21 mouse cellular contexts compared by ENCODE assay signal in genomic region chr16:17945081-17945831, GRCm38 (mm10). TPM values are rescaled to one million over a fixed set of nuclear protein-coding genes. Genes with fewer than 3 reads are reported as not detected.
DNase-seq lines count a peak whose midpoint lies in the region; ATAC-seq and TF ChIP-seq lines count a peak whose summit lies in the region.
"Had no signal": no experiment of that assay in that cellular context is flagged by ENCODE, and none has a peak within 500 bp of the region (broad histone marks: within the 10 kb centered on the region; RNA-seq: fewer than 3 reads in every experiment).

No protein-coding gene starts in this region.

- no peaks in the 10 kb centered on the region for H3K4me1 ChIP-seq in stomach, embryonic 14.5 days (ENCODE audit: control insufficient read depth, insufficient read depth, low read length)
- H3K4me1 ChIP-seq in liver, embryonic 11.5 days (replicated peaks; ENCODE audit: control insufficient read depth, insufficient read depth, low read length), result no peaks in the 10 kb centered on the region
- H3K4me1 ChIP-seq: forebrain, embryonic 15.5 days; heart, embryonic 13.5 days had no signal

- peak; percentile 6 for DNase-seq in brain, embryonic 14.5 days (ENCODE audit: low read depth)
- DNase-seq in kidney, adult 18-20 months, result peak; percentile 46
- peak; percentile 31 to 60 for DNase-seq in kidney, postnatal 36 days
- DNase-seq in liver, embryonic 11.5 days (ENCODE audit: low spot score), result no peak
- no peak for DNase-seq in left cerebral cortex, adult 8-10 months (ENCODE audit: low spot score in 2 of 2)
- DNase-seq: adrenal gland, adult 2 months; right cerebral cortex, adult 18-20 months; thymus, postnatal 36 days had no signal

- H3K27me3 ChIP-seq in stomach, embryonic 14.5 days (ENCODE audit: control insufficient read depth, insufficient read depth, low read length), result no peaks in the 10 kb centered on the region
- H3K27me3 ChIP-seq in liver, embryonic 11.5 days (replicated peaks; ENCODE audit: control insufficient read depth, insufficient read depth, low read length), result no peaks in the 10 kb centered on the region
- H3K27me3 ChIP-seq: embryonic facial prominence, embryonic 15.5 days; forebrain, embryonic 15.5 days; limb, embryonic 12.5 days had no signal

- H3K36me3 ChIP-seq in stomach, embryonic 14.5 days (ENCODE audit: control insufficient read depth, insufficient read depth, low read length), result no peaks in the 10 kb centered on the region
- no peaks in the 10 kb centered on the region for H3K36me3 ChIP-seq in liver, embryonic 11.5 days (ENCODE audit: control insufficient read depth, insufficient read depth, low read length)
- H3K36me3 ChIP-seq: embryonic facial prominence, embryonic 15.5 days; forebrain, embryonic 15.5 days; heart, embryonic 13.5 days; hindbrain, embryonic 13.5 days; limb, embryonic 12.5 days had no signal

- TF ChIP-seq CTCF in brain, embryonic 14.5 days (IDR thresholded peaks at IDR 0.05; ENCODE audit: borderline replicate concordance, extremely low read depth, insufficient read depth, insufficient read length), result no peak

- no peak overlapping the region for H3K9ac ChIP-seq in stomach, embryonic 14.5 days (replicated peaks; ENCODE audit: low read depth, low read length)
- H3K9ac ChIP-seq in liver, embryonic 11.5 days (ENCODE audit: low read depth, low read length), result no peak overlapping the region
- H3K9ac ChIP-seq: embryonic facial prominence, embryonic 15.5 days; forebrain, embryonic 15.5 days; heart, embryonic 13.5 days; hindbrain, embryonic 13.5 days; limb, embryonic 12.5 days had no signal

- H3K4me3 ChIP-seq in stomach, embryonic 14.5 days (ENCODE audit: low read depth, low read length), result no peak overlapping the region
- no peak overlapping the region for H3K4me3 ChIP-seq in liver, embryonic 11.5 days (ENCODE audit: low read depth, low read length)
- H3K4me3 ChIP-seq: embryonic facial prominence, embryonic 15.5 days; forebrain, embryonic 15.5 days; heart, embryonic 13.5 days; hindbrain, embryonic 13.5 days; limb, embryonic 12.5 days had no signal

- no peak overlapping the region for H3K4me2 ChIP-seq in stomach, embryonic 14.5 days (replicated peaks; ENCODE audit: low read depth, low read length)
- H3K4me2 ChIP-seq in liver, embryonic 11.5 days, result no peak overlapping the region
- H3K4me2 ChIP-seq: embryonic facial prominence, embryonic 15.5 days; forebrain, embryonic 15.5 days; heart, embryonic 13.5 days; hindbrain, embryonic 13.5 days; limb, embryonic 12.5 days had no signal

- 48% methylated on average over 7 of the region's 7 CpGs for WGBS in stomach, embryonic 14.5 days
- WGBS in liver, embryonic 11.5 days, result 60% methylated on average over 7 of the region's 7 CpGs

- ATAC-seq in stomach, embryonic 14.5 days (ENCODE audit: insufficient number of reproducible peaks, insufficient read depth, low FRiP score, low read depth), result 0 out of 2 replicates have a peak, but pooled peaks have one; percentile 42
- ATAC-seq in megakaryocyte-erythroid progenitor cell, adult 5-6 weeks (replicated peaks; ENCODE audit: low FRiP score, low TSS enrichment, poor library complexity, severe bottlenecking), result no peak
- no peak for ATAC-seq in liver, embryonic 11.5 days (replicated peaks; ENCODE audit: low FRiP score)
- ATAC-seq: forebrain, embryonic 15.5 days had no signal

- H3K27ac ChIP-seq in stomach, embryonic 14.5 days (ENCODE audit: low read length), result no peak overlapping the region
- no peak overlapping the region for H3K27ac ChIP-seq in liver, embryonic 11.5 days (ENCODE audit: low read depth, low read length)
- H3K27ac ChIP-seq: embryonic facial prominence, embryonic 15.5 days; forebrain, embryonic 15.5 days; heart, embryonic 13.5 days; hindbrain, embryonic 13.5 days; limb, embryonic 12.5 days; macrophage had no signal

- no peak for TF ChIP-seq POLR2A in brain, embryonic 14.5 days (IDR thresholded peaks at IDR 0.05; ENCODE audit: borderline replicate concordance, extremely low read depth, insufficient read depth, insufficient read length, poor library complexity, severe bottlenecking)

- H3K9me3 ChIP-seq in stomach, embryonic 14.5 days (ENCODE audit: control insufficient read depth, low read depth, low read length), result no peaks in the 10 kb centered on the region
- no peaks in the 10 kb centered on the region for H3K9me3 ChIP-seq in liver, embryonic 11.5 days (ENCODE audit: control insufficient read depth, low read length)
- H3K9me3 ChIP-seq: embryonic facial prominence, embryonic 15.5 days; forebrain, embryonic 15.5 days; heart, embryonic 13.5 days; hindbrain, embryonic 13.5 days; limb, embryonic 12.5 days had no signal

RNA-seq across cellular contexts. Expression of gene Slc25a1, which starts 17.2 kb away (rescaled TPM):
- polyA plus RNA-seq in brain, embryonic 14.5 days (2012; rRNA removed), result 110 and 126 TPM in 2 replicates
- polyA plus RNA-seq in stomach, embryonic 14.5 days (2014; fragmentation: Nextera tagmentation; extraction: Ambion mirVana), result 93.4 and 96.2 TPM in 2 replicates
- 76.4 and 85.0 TPM in 2 replicates for total RNA-seq in megakaryocyte-erythroid progenitor cell, adult 5-6 weeks (2014; fragmentation: Nextera tagmentation)
- 58.9 and 102 TPM in 2 replicates for total RNA-seq in megakaryocyte-erythroid progenitor cell, adult 5-6 weeks (2017)
- polyA plus RNA-seq in liver, embryonic 11.5 days (2014; fragmentation: Nextera tagmentation; extraction: Ambion mirVana), result 138 and 140 TPM in 2 replicates
- total RNA-seq in left cerebral cortex, adult 8-10 months (2022), result 10 to 100 TPM; 37.6 to 52.4 (median 45.9) TPM

RNA-seq across cellular contexts. Expression of gene Gsc2, which starts 30.4 kb away (rescaled TPM):
- 0.55 and 1.1 TPM in 2 replicates for polyA plus RNA-seq in brain, embryonic 14.5 days (2012; rRNA removed)
- polyA plus RNA-seq in stomach, embryonic 14.5 days (2014; fragmentation: Nextera tagmentation; extraction: Ambion mirVana), result not detected in 2 replicates
- not detected in 2 replicates for total RNA-seq in megakaryocyte-erythroid progenitor cell, adult 5-6 weeks (2014; fragmentation: Nextera tagmentation)
- not detected in 2 replicates for total RNA-seq in megakaryocyte-erythroid progenitor cell, adult 5-6 weeks (2017)
- polyA plus RNA-seq in liver, embryonic 11.5 days (2014; fragmentation: Nextera tagmentation; extraction: Ambion mirVana), result 0.21 and 0.29 TPM in 2 replicates
- under 1 TPM in 1 of 4 experiments, not detected in 3; 0.52 TPM for total RNA-seq in left cerebral cortex, adult 8-10 months (2022)
- total RNA-seq: adrenal gland, adult 2 months; common myeloid progenitor, adult 5-6 weeks; gastrocnemius, adult 8-10 months; layer of hippocampus, postnatal 10 days; midbrain, postnatal 0 days had no signal
- polyA plus RNA-seq: adrenal gland, adult 2 months; embryonic facial prominence, embryonic 15.5 days; heart, embryonic 13.5 days; limb, embryonic 12.5 days; macrophage; neural tube, embryonic 14.5 days had no signal

RNA-seq across cellular contexts. Expression of gene Ess2, which starts 34.1 kb away (rescaled TPM):
- 51.9 and 56.9 TPM in 2 replicates for polyA plus RNA-seq in brain, embryonic 14.5 days (2012; rRNA removed)
- polyA plus RNA-seq in stomach, embryonic 14.5 days (2014; fragmentation: Nextera tagmentation; extraction: Ambion mirVana), result 36.0 and 38.1 TPM in 2 replicates
- total RNA-seq in megakaryocyte-erythroid progenitor cell, adult 5-6 weeks (2014; fragmentation: Nextera tagmentation), result 21.1 and 23.2 TPM in 2 replicates
- 16.6 and 21.0 TPM in 2 replicates for total RNA-seq in megakaryocyte-erythroid progenitor cell, adult 5-6 weeks (2017)
- polyA plus RNA-seq in liver, embryonic 11.5 days (2014; fragmentation: Nextera tagmentation; extraction: Ambion mirVana), result 24.4 and 26.4 TPM in 2 replicates
- 10 to 100 TPM; 27.0 to 34.5 (median 32.0) TPM for total RNA-seq in left cerebral cortex, adult 8-10 months (2022)

RNA-seq across cellular contexts. Expression of gene Vpreb2, which starts 35.0 kb away (rescaled TPM):
- polyA plus RNA-seq in brain, embryonic 14.5 days (2012; rRNA removed), result 0.10 TPM in 1 of 2 replicates, not detected in the other
- polyA plus RNA-seq in stomach, embryonic 14.5 days (2014; fragmentation: Nextera tagmentation; extraction: Ambion mirVana), result not detected in 2 replicates
- 4.0 TPM in 1 of 2 replicates, not detected in the other for total RNA-seq in megakaryocyte-erythroid progenitor cell, adult 5-6 weeks (2014; fragmentation: Nextera tagmentation)
- 3.3 TPM in 1 of 2 replicates, not detected in the other for total RNA-seq in megakaryocyte-erythroid progenitor cell, adult 5-6 weeks (2017)
- not detected in 2 replicates for polyA plus RNA-seq in liver, embryonic 11.5 days (2014; fragmentation: Nextera tagmentation; extraction: Ambion mirVana)
- total RNA-seq in left cerebral cortex, adult 8-10 months (2022), result under 1 TPM in 1 of 4 experiments, not detected in 3; 0.59 TPM
- total RNA-seq: adrenal gland, adult 2 months; common myeloid progenitor, adult 5-6 weeks; gastrocnemius, adult 8-10 months; layer of hippocampus, postnatal 10 days; midbrain, postnatal 0 days had no signal
- polyA plus RNA-seq: adrenal gland, adult 2 months; embryonic facial prominence, embryonic 15.5 days; forebrain, embryonic 15.5 days; heart, embryonic 13.5 days; hindbrain, embryonic 13.5 days; limb, embryonic 12.5 days; macrophage; midbrain, postnatal 0 days; neural tube, embryonic 14.5 days had no signal

RNA-seq across cellular contexts. Expression of gene Tssk2, which starts 46.8 kb away (rescaled TPM):
- not detected in 2 replicates for polyA plus RNA-seq in brain, embryonic 14.5 days (2012; rRNA removed)
- polyA plus RNA-seq in stomach, embryonic 14.5 days (2014; fragmentation: Nextera tagmentation; extraction: Ambion mirVana), result not detected in 2 replicates
- total RNA-seq in megakaryocyte-erythroid progenitor cell, adult 5-6 weeks (2014; fragmentation: Nextera tagmentation), result not detected in 2 replicates
- 0.47 TPM in 1 of 2 replicates, not detected in the other for total RNA-seq in megakaryocyte-erythroid progenitor cell, adult 5-6 weeks (2017)
- polyA plus RNA-seq in liver, embryonic 11.5 days (2014; fragmentation: Nextera tagmentation; extraction: Ambion mirVana), result 0.12 TPM in 1 of 2 replicates, not detected in the other
- not detected for total RNA-seq in left cerebral cortex, adult 8-10 months (2022)
- total RNA-seq: adrenal gland, adult 2 months; common myeloid progenitor, adult 5-6 weeks; gastrocnemius, adult 8-10 months; layer of hippocampus, postnatal 10 days; midbrain, postnatal 0 days had no signal
- polyA plus RNA-seq: adrenal gland, adult 2 months; embryonic facial prominence, embryonic 15.5 days; forebrain, embryonic 15.5 days; heart, embryonic 13.5 days; hindbrain, embryonic 13.5 days; limb, embryonic 12.5 days; macrophage; midbrain, postnatal 0 days; neural tube, embryonic 14.5 days had no signal

Comparison
In these comparisons a context has a peak if more than half of its experiments do, and no peak if none do; other contexts are left out.
1. DNase-seq: peak in brain, embryonic 14.5 days (single experiment), kidney, adult 18-20 months (single experiment) and kidney, postnatal 36 days (2 of 2); none in liver, embryonic 11.5 days (single experiment) and left cerebral cortex, adult 8-10 months (0 of 2).